Mouse (Mus musculus): ENCODE measurements at regions not wholly inside any gene's neighbourhood (a gene's known extent, or its start where the extent isn't known, plus 50 kb on each side); places are given as distances from the start of the nearest gene placed in this dataset.

GRCm38 (mm10) chr5:50125676-50126075 lies 66.9 kb upstream of the Adgra3 start:
- no peak for DNase-seq (ENCODE audit: low spot score)

- no peak for DNase-seq (ENCODE audit: low spot score)
These were observed 64.0 kb upstream of the Adgra3 start for GRCm38 (mm10) chr5:50122829-50123241.

GRCm38 (mm10) chr5:50119860-50120259 lies 61.1 kb upstream of the Adgra3 start:
- DNase-seq (ENCODE audit: low spot score), result no peak
